Mouse (Mus musculus) macrophage (primary cell): ENCODE data around the gene S100a4. TPM values are rescaled to one million over a fixed set of nuclear protein-coding genes. Genes with fewer than 3 reads are reported as not detected.

ENCODE experiments used
- polyA plus RNA-seq: library from polyadenylated mRNA; stranded (reverse); fragments of 250-400 nt; gene quantifications from 3 replicates; pipeline ENCODE4 v1.2.4, GENCODE M21; 2018; ENCODE audit warnings: inconsistent platforms

Gene S100a4
- polyA plus RNA-seq, 1 experiment from 2014 or later = 174 TPM

Other genes starting within 250 kb of the S100a4 start
- gene Slc27a3, start 213.8 kb upstream of the S100a4 start, polyA plus RNA-seq = 0.09 to 0.76 TPM (median 0.25 TPM) in 3 replicates
- gene Ints3, start 170.1 kb upstream of the S100a4 start, polyA plus RNA-seq = 20.2 to 26.1 TPM (median 23.4 TPM) in 3 replicates
- gene Npr1, start 137.9 kb upstream of the S100a4 start, polyA plus RNA-seq = 0.35 to 1.1 TPM (median 0.40 TPM) in 3 replicates
- 17.9 to 39.5 TPM (median 31.2 TPM) in 3 replicates for gene Ilf2, start 127.6 kb upstream of the S100a4 start, polyA plus RNA-seq
- gene Snapin, start 112.7 kb upstream of the S100a4 start, polyA plus RNA-seq = 56.7 to 92.3 TPM (median 76.9 TPM) in 3 replicates
- gene Chtop, start 94.3 kb upstream of the S100a4 start, polyA plus RNA-seq = 50.7 to 64.7 TPM (median 57.9 TPM) in 3 replicates
- gene S100a1, start 89.4 kb upstream of the S100a4 start, polyA plus RNA-seq = 229 to 857 TPM (median 718 TPM) in 3 replicates
- gene S100a13, start 89.3 kb upstream of the S100a4 start, polyA plus RNA-seq = 61.0 to 85.4 TPM (median 63.2 TPM) in 3 replicates
- not detected in 3 replicates for gene S100a14, start 76.9 kb upstream of the S100a4 start, polyA plus RNA-seq
- gene S100a16, start 66.5 kb upstream of the S100a4 start, polyA plus RNA-seq = not detected in 3 replicates
- not detected in 3 replicates for gene S100a3, start 43.2 kb upstream of the S100a4 start, polyA plus RNA-seq
- gene S100a2, start 13.5 kb upstream of the S100a4 start, polyA plus RNA-seq = not detected in 3 replicates
- gene Gm42674, start 1.9 kb upstream of the S100a4 start, polyA plus RNA-seq = not detected in 3 replicates
- not detected in 3 replicates for gene S100a5, start 4.8 kb downstream of the S100a4 start, polyA plus RNA-seq
- 41.2 to 308 TPM (median 103 TPM) in 3 replicates for gene S100a6, start 9.1 kb downstream of the S100a4 start, polyA plus RNA-seq
- not detected in 3 replicates for gene S100a7a, start 50.2 kb downstream of the S100a4 start, polyA plus RNA-seq
- gene S100a8, start 65.2 kb downstream of the S100a4 start, polyA plus RNA-seq = 14.4 to 117 TPM (median 83.6 TPM) in 3 replicates
- gene S100a9, start 92.0 kb downstream of the S100a4 start, polyA plus RNA-seq = 23.9 to 259 TPM (median 111 TPM) in 3 replicates
- not detected in 3 replicates for gene Pglyrp4, start 123.1 kb downstream of the S100a4 start, polyA plus RNA-seq
- gene Gm5849, start 174.1 kb downstream of the S100a4 start, polyA plus RNA-seq = not detected in 3 replicates